Mouse (Mus musculus): ENCODE results near the gene Itgb7. TPM values are rescaled to one million over a fixed set of nuclear protein-coding genes. Genes with fewer than 3 reads are reported as not detected.

The Itgb7 gene
- polyA plus RNA-seq, 1 experiment from 2014 or later = 1.7 TPM

- 1% methylated on average over 65 of the region's 68 CpGs for WGBS
- peak within 1 kb of the TSS; percentile 85 for H3K4me2 ChIP-seq
- H3K4me1 ChIP-seq (replicated peaks) = peaks cover 49% of the 10 kb centered on the region
- H3K27me3 ChIP-seq = no peaks in the 10 kb centered on the region
- peak within 1 kb of the TSS; percentile 96 for H3K9ac ChIP-seq
- H3K27ac ChIP-seq (replicated peaks) = peak within 1 kb of the TSS; percentile 100
- H3K36me3 ChIP-seq = peaks cover 25% of the 10 kb centered on the region
- ATAC-seq (ENCODE audit: low read depth) = peak; percentile 96
- no peaks in the 10 kb centered on the region for H3K9me3 ChIP-seq
- H3K4me3 ChIP-seq = peak within 1 kb of the TSS; percentile 81
These were observed 28.5 kb downstream of the Itgb7 start, which contains the start of gene Zfp740 for GRCm38 (mm10) chr15:102202971-102203834. Zfp740 (plus strand) TSS chr15:102203249.

GRCm38 (mm10) chr15:102198841-102199240, 32.9 kb downstream of the Itgb7 start:
- no peak for ATAC-seq (ENCODE audit: low read depth)
- WGBS = 83% methylated on average over 4 of the region's 4 CpGs
- Histone ChIP-seq H3K27ac (replicated peaks) (no peak overlapping the region), H3K36me3 (no peaks in the 10 kb centered on the region), H3K9me3 (no peaks in the 10 kb centered on the region), H3K27me3 (no peaks in the 10 kb centered on the region), H3K4me3 (no peak overlapping the region), H3K9ac (no peak overlapping the region), H3K4me1 (replicated peaks) (peaks cover 9% of the 10 kb centered on the region), H3K4me2 (no peak overlapping the region)

GRCm38 (mm10) chr15:102195373-102195772, 36.4 kb downstream of the Itgb7 start:
- no peaks in the 10 kb centered on the region for H3K4me1 ChIP-seq (replicated peaks)
- ATAC-seq (ENCODE audit: low read depth) = no peak
- no peak overlapping the region for H3K4me2 ChIP-seq
- H3K9me3 ChIP-seq = no peaks in the 10 kb centered on the region
- no peak overlapping the region for H3K9ac ChIP-seq
- no peak overlapping the region for H3K4me3 ChIP-seq
- H3K36me3 ChIP-seq = no peaks in the 10 kb centered on the region
- H3K27ac ChIP-seq (replicated peaks) = no peak overlapping the region
- 82% methylated on average over 4 of the region's 4 CpGs for WGBS
- no peaks in the 10 kb centered on the region for H3K27me3 ChIP-seq

- no peaks in the 10 kb centered on the region for H3K4me1 ChIP-seq (replicated peaks)
- H3K4me2 ChIP-seq = no peak overlapping the region
- no peak for ATAC-seq (ENCODE audit: low read depth)
- H3K9me3 ChIP-seq = no peaks in the 10 kb centered on the region
- 92% methylated on average over 4 of the region's 4 CpGs for WGBS
- H3K9ac ChIP-seq = no peak overlapping the region
- no peak overlapping the region for H3K27ac ChIP-seq (replicated peaks)
- no peaks in the 10 kb centered on the region for H3K27me3 ChIP-seq
- H3K36me3 ChIP-seq = no peaks in the 10 kb centered on the region
- H3K4me3 ChIP-seq = no peak overlapping the region
These were observed 37.3 kb downstream of the Itgb7 start for GRCm38 (mm10) chr15:102194439-102194838.

GRCm38 (mm10) chr15:102193652-102194051, 38.1 kb downstream of the Itgb7 start:
- H3K4me2 ChIP-seq = no peak overlapping the region
- no peaks in the 10 kb centered on the region for H3K27me3 ChIP-seq
- WGBS = 90% methylated on average over 4 of the region's 4 CpGs
- no peak overlapping the region for H3K9ac ChIP-seq
- no peaks in the 10 kb centered on the region for H3K36me3 ChIP-seq
- no peak overlapping the region for H3K4me3 ChIP-seq
- no peaks in the 10 kb centered on the region for H3K9me3 ChIP-seq
- H3K4me1 ChIP-seq (replicated peaks) = no peaks in the 10 kb centered on the region
- no peak for ATAC-seq (ENCODE audit: low read depth)
- H3K27ac ChIP-seq (replicated peaks) = no peak overlapping the region

GRCm38 (mm10) chr15:102192820-102193386, 38.8 kb downstream of the Itgb7 start:
- Histone ChIP-seq H3K4me1 (replicated peaks) (no peaks in the 10 kb centered on the region), H3K27ac (replicated peaks) (no peak overlapping the region), H3K36me3 (no peaks in the 10 kb centered on the region), H3K9me3 (no peaks in the 10 kb centered on the region), H3K4me2 (no peak overlapping the region), H3K9ac (no peak overlapping the region), H3K4me3 (no peak overlapping the region), H3K27me3 (no peaks in the 10 kb centered on the region)
- ATAC-seq (ENCODE audit: low read depth) = no peak
- 69% methylated on average over 5 of the region's 5 CpGs for WGBS

GRCm38 (mm10) chr15:102192271-102192812, 39.4 kb downstream of the Itgb7 start:
- H3K27me3 ChIP-seq = no peaks in the 10 kb centered on the region
- H3K36me3 ChIP-seq = no peaks in the 10 kb centered on the region
- no peaks in the 10 kb centered on the region for H3K9me3 ChIP-seq
- H3K9ac ChIP-seq = no peak overlapping the region
- WGBS = 88% methylated on average over 7 of the region's 7 CpGs
- no peaks in the 10 kb centered on the region for H3K4me1 ChIP-seq (replicated peaks)
- ATAC-seq (ENCODE audit: low read depth) = no peak
- no peak overlapping the region for H3K4me3 ChIP-seq
- no peak overlapping the region for H3K27ac ChIP-seq (replicated peaks)
- no peak overlapping the region for H3K4me2 ChIP-seq

- no peaks in the 10 kb centered on the region for H3K36me3 ChIP-seq
- no peak overlapping the region for H3K4me3 ChIP-seq
- H3K27me3 ChIP-seq = no peaks in the 10 kb centered on the region
- no peak overlapping the region for H3K4me2 ChIP-seq
- no peak overlapping the region for H3K9ac ChIP-seq
- WGBS = 61% methylated on average over 7 of the region's 7 CpGs
- H3K27ac ChIP-seq (replicated peaks) = no peak overlapping the region
- no peak for ATAC-seq (ENCODE audit: low read depth)
- no peaks in the 10 kb centered on the region for H3K4me1 ChIP-seq (replicated peaks)
- no peaks in the 10 kb centered on the region for H3K9me3 ChIP-seq
These were observed 40.0 kb downstream of the Itgb7 start for GRCm38 (mm10) chr15:102191699-102192098.

GRCm38 (mm10) chr15:102188883-102189282, 42.9 kb downstream of the Itgb7 start:
- Histone ChIP-seq H3K4me3 (no peak overlapping the region), H3K9me3 (no peaks in the 10 kb centered on the region), H3K27me3 (no peaks in the 10 kb centered on the region), H3K9ac (no peak overlapping the region), H3K36me3 (peaks cover 18% of the 10 kb centered on the region), H3K4me2 (no peak overlapping the region), H3K27ac (replicated peaks) (no peak overlapping the region), H3K4me1 (replicated peaks) (no peaks in the 10 kb centered on the region)
- 59% methylated on average over 6 of the region's 6 CpGs for WGBS
- ATAC-seq (ENCODE audit: low read depth) = no peak

- no peaks in the 10 kb centered on the region for H3K4me1 ChIP-seq (replicated peaks)
These were observed 43.6 kb downstream of the Itgb7 start for GRCm38 (mm10) chr15:102188096-102188495.

GRCm38 (mm10) chr15:102186239-102186638, 45.5 kb downstream of the Itgb7 start:
- H3K27me3 ChIP-seq = no peaks in the 10 kb centered on the region
- WGBS = 87% methylated on average over 11 of the region's 11 CpGs
- ATAC-seq (ENCODE audit: low read depth) = no peak
- peaks cover 24% of the 10 kb centered on the region for H3K36me3 ChIP-seq
- no peak overlapping the region for H3K4me2 ChIP-seq
- no peak overlapping the region for H3K9ac ChIP-seq
- no peak overlapping the region for H3K27ac ChIP-seq (replicated peaks)
- no peak overlapping the region for H3K4me3 ChIP-seq
- H3K9me3 ChIP-seq = no peaks in the 10 kb centered on the region
- H3K4me1 ChIP-seq (replicated peaks) = no peaks in the 10 kb centered on the region

More at GRCm38 (mm10) chr15:102188096-102188495, 43.6 kb downstream of the Itgb7 start:
- H3K9me3 ChIP-seq = no peaks in the 10 kb centered on the region
- no peak overlapping the region for H3K4me2 ChIP-seq
- peaks cover 22% of the 10 kb centered on the region for H3K36me3 ChIP-seq
- H3K9ac ChIP-seq = no peak overlapping the region
- no peak overlapping the region for H3K4me3 ChIP-seq
- H3K27me3 ChIP-seq = no peaks in the 10 kb centered on the region
- 90% methylated on average over 10 of the region's 10 CpGs for WGBS
- no peak for ATAC-seq (ENCODE audit: low read depth)
- H3K27ac ChIP-seq (replicated peaks) = no peak overlapping the region

GRCm38 (mm10) chr15:102183076-102183475, 48.7 kb downstream of the Itgb7 start:
- 85% methylated on average over 3 of the region's 3 CpGs for WGBS
- H3K9me3 ChIP-seq = no peaks in the 10 kb centered on the region
- no peaks in the 10 kb centered on the region for H3K4me1 ChIP-seq (replicated peaks)
- no peak overlapping the region for H3K4me2 ChIP-seq
- no peak overlapping the region for H3K4me3 ChIP-seq
- no peak overlapping the region for H3K27ac ChIP-seq (replicated peaks)
- no peaks in the 10 kb centered on the region for H3K27me3 ChIP-seq
- H3K36me3 ChIP-seq = peaks cover 27% of the 10 kb centered on the region
- no peak overlapping the region for H3K9ac ChIP-seq
- no peak for ATAC-seq (ENCODE audit: low read depth)

All from neural tube, embryonic 13.5 days (tissue).